Mouse (Mus musculus) liver, embryonic 14.5 days (tissue): ENCODE results near the gene Pde6g. TPM values are rescaled to one million over a fixed set of nuclear protein-coding genes. Genes with fewer than 3 reads are reported as not detected.
A peak's percentile ranks its signal among the peaks of the same experiment; 100 is the strongest.

ENCODE experiments used
- ATAC-seq: fragments of 200-750 bp; cut with Nextera tagmentation; 2 replicates; pipeline ENCODE4 v1.8.0; 2017; ENCODE audit warnings: moderate number of reproducible peaks, mild to moderate bottlenecking, moderate library complexity; ENCODE audit not compliant: insufficient read depth
- DNase-seq, 3 experiments: peaks; one replicate each; pipeline ENCODE4 v3.0.0-alpha.2; 2012 to 2013; ENCODE audit warnings: low read depth in 3 of 3, low spot score in 3 of 3
- H3K27ac ChIP-seq: fragments of 300-500 bp; sonication (generic); 2 replicates; pipeline ENCODE4 v1.5.1; 2014; ENCODE audit warnings: moderate library complexity, mild to moderate bottlenecking, control low read depth, inconsistent platforms
- H3K27me3 ChIP-seq: fragments of 300-500 bp; sonication (generic); 2 replicates; pipeline ENCODE4 v1.6.1; 2014; ENCODE audit warnings: mild to moderate bottlenecking, low read length, moderate library complexity; ENCODE audit not compliant: control insufficient read depth, insufficient read depth
- H3K36me3 ChIP-seq: fragments of 300-500 bp; sonication (generic); replicated peaks from 2 replicates; pipeline ENCODE4 v1.6.1; 2014; ENCODE audit warnings: low read depth; ENCODE audit not compliant: control insufficient read depth, insufficient read depth
- H3K4me1 ChIP-seq, 2 experiments: fragments of 200-500 bp in 1 of 2; fragments of 300-500 bp in 1 of 2; sonication (generic) in 1 of 2; replicated peaks; 2 replicates each; pipeline ENCODE4 v1.6.1; 2012 to 2014; ENCODE audit warnings: antibody characterized with exemption in 1 of 2, inconsistent platforms in 1 of 2, low read length in 1 of 2; ENCODE audit not compliant: control insufficient read depth in 2 of 2, insufficient read depth in 2 of 2
- H3K4me2 ChIP-seq: fragments of 300-500 bp; sonication (generic); 2 replicates; pipeline ENCODE4 v1.6.1; 2014; ENCODE audit warnings: low read depth, mild to moderate bottlenecking, control low read depth, moderate library complexity
- H3K4me3 ChIP-seq, 2 experiments: fragments of 200-500 bp in 1 of 2; fragments of 300-500 bp in 1 of 2; sonication (generic) in 1 of 2; 2 replicates each; pipeline ENCODE4 v1.5.1; 2012 to 2014; ENCODE audit warnings: low read depth in 2 of 2, low read length in 2 of 2, mild to moderate bottlenecking in 2 of 2, control low read depth in 1 of 2, inconsistent platforms in 1 of 2, moderate library complexity in 1 of 2; ENCODE audit not compliant: insufficient read depth in 1 of 2
- H3K9ac ChIP-seq: fragments of 300-500 bp; sonication (generic); replicated peaks from 2 replicates; pipeline ENCODE4 v1.6.1; 2014; ENCODE audit warnings: mild to moderate bottlenecking, control low read depth, moderate library complexity
- H3K9me3 ChIP-seq: fragments of 300-500 bp; sonication (generic); 2 replicates; pipeline ENCODE4 v1.6.1; 2016; ENCODE audit warnings: low read length, mixed read lengths; ENCODE audit not compliant: control insufficient read depth
- CTCF ChIP-seq: IDR thresholded peaks from 2 replicates; pipeline ENCODE4 v1.5.1; 2016; ENCODE audit warnings: antibody characterized with exemption, low read depth, control low read depth
- EP300 ChIP-seq: IDR thresholded peaks from 2 replicates; pipeline ENCODE4 v1.6.1; 2016; ENCODE audit warnings: antibody characterized with exemption, low read depth
- WGBS: fragments of 180-500 bp; shearing (Covaris S2); extraction: QIAGEN DNeasy Blood & Tissue Kit; methylation state at CpG from one replicate; pipeline ENCODE4 v1.1.7; 2014; ENCODE audit not compliant: insufficient replicate concordance; 5-methylcytosine and 5-hydroxymethylcytosine counted together
- polyA plus RNA-seq, 2 experiments: library from polyadenylated mRNA; depleted of rRNA in 1 of 2; stranded (reverse) in 1 of 2; unstranded in 1 of 2; fragments of >200 nt; fragmentation: Nextera tagmentation in 1 of 2; extraction: Ambion mirVana in 1 of 2; gene quantifications; 2 replicates each; pipeline versions ENCODE4 v1.2.1 to v1.2.3; 2012 to 2014

Pde6g gene
- polyA plus RNA-seq, 2 experiments, result 0.19 to 0.23 TPM

DNA sequence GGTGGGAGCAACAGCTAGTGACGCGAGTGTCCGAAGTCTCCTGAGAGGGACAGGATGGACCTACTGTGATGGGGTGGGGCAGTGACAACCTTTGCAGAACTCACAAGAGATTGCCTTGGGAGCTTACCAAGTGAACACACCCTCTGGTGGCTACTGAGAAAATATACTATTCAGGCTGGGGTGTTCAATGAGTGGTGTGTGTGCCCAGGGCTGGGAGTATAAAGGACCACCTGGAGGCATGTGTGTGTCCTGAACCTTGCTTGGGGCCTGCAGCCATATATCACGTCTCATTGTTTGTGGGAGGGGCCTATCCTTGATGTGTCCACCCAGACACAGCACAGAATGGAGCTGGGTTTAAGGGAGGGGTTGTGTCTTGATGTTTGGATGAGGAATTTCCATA, 35.2 kb upstream of the Pde6g start:
- WGBS, result 77% methylated on average over 4 of the region's 4 CpGs
- no peak for DNase-seq
- Histone ChIP-seq H3K9me3 (no peaks in the 10 kb centered on the region), H3K27ac (no peak overlapping the region), H3K36me3 (peaks cover 32% of the 10 kb centered on the region), H3K9ac (no peak overlapping the region), H3K4me2 (no peak overlapping the region), H3K27me3 (no peaks in the 10 kb centered on the region), H3K4me3 (no peak overlapping the region), H3K4me1 (peaks cover 20 to 30% of the 10 kb centered on the region in 2 experiments)
- ATAC-seq, result no peak
- no peak for TF ChIP-seq CTCF
- no peak for TF ChIP-seq EP300

DNA sequence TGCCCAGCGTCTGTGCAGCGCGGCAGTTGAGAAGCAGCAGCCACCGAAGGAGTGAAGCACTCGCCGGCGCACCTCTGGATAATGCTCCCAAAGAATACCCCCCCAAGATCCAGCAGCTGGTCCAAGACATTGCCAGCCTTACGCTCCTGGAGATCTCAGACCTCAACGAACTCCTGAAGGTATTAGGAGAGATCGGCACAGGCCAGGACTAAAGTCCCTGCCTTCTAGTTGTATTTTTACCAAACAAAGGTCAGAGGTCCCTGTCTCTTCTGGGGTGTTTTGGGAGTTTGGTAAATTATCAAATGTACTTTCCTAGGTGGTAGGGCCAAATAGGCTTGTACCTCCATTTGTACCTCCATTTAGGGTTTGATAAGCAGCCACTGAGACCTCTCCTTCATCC, 32.0 kb upstream of the Pde6g start:
- peaks cover 8 to 15% of the 10 kb centered on the region in 2 experiments for H3K4me1 ChIP-seq
- DNase-seq (no peak), ATAC-seq (no peak)
- H3K4me3 ChIP-seq, result peak overlapping the region; percentile 70 to 92
- no peaks in the 10 kb centered on the region for H3K9me3 ChIP-seq
- no peaks in the 10 kb centered on the region for H3K27me3 ChIP-seq
- H3K9ac ChIP-seq, result peak overlapping the region; percentile 92
- 6% methylated on average over 10 of the region's 10 CpGs for WGBS
- peaks cover 42% of the 10 kb centered on the region for H3K36me3 ChIP-seq
- peak overlapping the region; percentile 37 for H3K27ac ChIP-seq
- no peak for TF ChIP-seq CTCF
- no peak for TF ChIP-seq EP300
- H3K4me2 ChIP-seq, result peak overlapping the region; percentile 70

DNA sequence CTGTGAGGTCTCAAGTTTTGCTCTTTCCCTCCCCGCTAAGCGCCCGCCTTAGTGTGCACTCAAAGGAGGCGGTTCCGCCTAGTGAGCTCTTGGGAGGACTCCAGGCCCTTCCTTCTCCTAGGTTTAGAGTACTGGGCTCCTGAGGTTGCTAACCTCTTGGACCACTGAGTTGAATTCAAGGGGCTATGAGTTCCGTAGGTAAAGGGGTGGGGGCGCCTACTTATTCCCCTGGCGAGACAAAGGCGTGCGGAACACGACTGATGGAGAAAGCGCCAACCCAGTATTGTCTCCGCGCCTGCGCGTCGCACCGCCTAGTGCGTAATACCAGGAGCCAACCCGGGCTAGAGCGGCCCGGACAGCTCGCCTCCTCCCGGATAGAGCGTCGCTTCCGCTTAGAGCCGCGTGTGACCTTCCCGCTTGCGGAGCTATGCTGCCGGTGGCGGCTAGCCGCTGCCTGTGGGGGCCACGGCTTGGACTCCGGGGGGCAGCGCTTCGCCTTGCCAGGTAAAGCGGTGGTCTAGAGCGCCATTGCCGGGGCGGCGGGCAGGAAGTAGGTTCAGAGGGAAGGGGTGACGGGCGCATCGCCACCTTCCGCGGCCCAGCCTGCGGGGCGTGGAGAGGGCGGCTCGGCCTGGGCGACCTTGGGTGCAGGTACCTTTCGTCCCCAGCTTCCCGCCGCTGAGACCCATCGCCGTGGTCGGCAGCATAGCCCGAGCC, 31.1 kb upstream of the Pde6g start, which contains the start of gene Mrpl12:
Gene Mrpl12, plus strand, starts transcription at position 349 of the 717 bp plus-strand sequence.
- H3K9ac ChIP-seq, result peak within 1 kb of the TSS; percentile 92
- H3K4me1 ChIP-seq, result peaks cover 4 to 6% of the 10 kb centered on the region in 2 experiments
- H3K9me3 ChIP-seq, result no peaks in the 10 kb centered on the region
- DNase-seq, result peak; percentile 85 to 87 (median 87)
- WGBS, result under 1% methylated on average over 60 of the region's 60 CpGs
- ATAC-seq, result peak; percentile 87
- H3K36me3 ChIP-seq, result peaks cover 48% of the 10 kb centered on the region
- H3K27me3 ChIP-seq, result no peaks in the 10 kb centered on the region
- peak within 1 kb of the TSS; percentile 37 for H3K27ac ChIP-seq
- peak; percentile 45 for TF ChIP-seq EP300
- peak; percentile 27; the same call in 1 of the 2 replicates for TF ChIP-seq CTCF
- peak within 1 kb of the TSS; percentile 70 to 92 for H3K4me3 ChIP-seq
- peak within 1 kb of the TSS; percentile 70 for H3K4me2 ChIP-seq

DNA sequence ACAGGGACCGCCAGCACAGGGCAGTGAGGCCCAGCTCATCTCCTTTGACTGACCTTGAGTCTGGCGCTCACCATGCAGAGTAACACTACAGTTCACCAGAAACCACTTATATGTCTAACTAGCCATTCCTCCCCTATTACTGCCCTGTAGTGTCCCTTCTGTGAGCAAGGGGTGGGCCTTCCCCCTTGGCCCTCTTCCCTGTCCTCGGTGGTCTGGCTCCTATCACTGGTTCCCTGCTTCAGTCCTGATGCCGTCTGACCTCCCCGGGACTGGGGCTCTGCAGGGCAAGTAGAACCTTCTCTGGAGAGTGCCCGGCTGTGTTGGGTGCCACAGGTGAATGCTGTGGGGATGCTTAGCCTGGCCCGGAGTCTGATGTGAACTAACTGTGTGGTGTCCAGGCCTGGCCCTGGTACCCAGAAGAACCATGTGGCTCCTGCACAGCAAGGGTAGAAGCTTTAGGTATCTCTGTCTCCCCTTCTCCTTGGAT, 30.2 kb upstream of the Pde6g start:
- H3K9me3 ChIP-seq, result no peaks in the 10 kb centered on the region
- 86% methylated on average over 7 of the region's 7 CpGs for WGBS
- peak overlapping the region in 1 of 2 experiments; percentile 92; a peak in 2 of 4 replicates for H3K4me3 ChIP-seq
- peak overlapping the region; percentile 92 for H3K9ac ChIP-seq
- peak overlapping the region; percentile 70 for H3K4me2 ChIP-seq
- peaks cover 3 to 4% of the 10 kb centered on the region in 2 experiments; a peak in 3 of 4 replicates for H3K4me1 ChIP-seq
- ATAC-seq (no peak), DNase-seq (no peak)
- H3K36me3 ChIP-seq, result peaks cover 51% of the 10 kb centered on the region
- peak overlapping the region; percentile 1; the same call in 1 of the 2 replicates for H3K27ac ChIP-seq
- no peaks in the 10 kb centered on the region for H3K27me3 ChIP-seq
- TF ChIP-seq CTCF (no peak), EP300 (no peak)

DNA sequence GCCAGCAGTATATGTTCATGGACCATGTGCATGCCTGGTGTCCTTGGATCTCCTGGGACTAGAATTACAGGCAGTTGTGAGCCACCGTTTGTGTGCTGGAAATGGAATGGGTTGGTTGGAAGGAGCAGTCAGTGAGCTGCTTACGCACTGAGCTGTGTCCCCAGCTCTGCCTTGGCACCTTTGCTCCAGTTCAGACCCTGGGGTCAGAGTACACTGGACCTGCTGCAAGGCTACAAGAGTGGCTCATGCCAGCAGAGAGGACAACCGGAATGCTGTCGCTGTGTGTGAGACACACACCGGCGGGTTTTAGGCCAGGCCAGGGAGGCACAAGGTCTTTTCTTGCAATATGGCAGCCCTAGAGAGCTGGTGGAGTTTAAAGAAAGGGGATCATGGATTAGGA, 18.8 kb upstream of the Pde6g start:
- ATAC-seq, result no peak
- H3K9me3 ChIP-seq, result no peaks in the 10 kb centered on the region
- H3K4me2 ChIP-seq, result no peak overlapping the region
- H3K27ac ChIP-seq, result no peak overlapping the region
- no peaks in the 10 kb centered on the region for H3K27me3 ChIP-seq
- peaks cover 6 to 7% of the 10 kb centered on the region in 2 experiments for H3K4me1 ChIP-seq
- no peak for TF ChIP-seq CTCF
- TF ChIP-seq EP300, result no peak
- WGBS, result 88% methylated on average over 6 of the region's 6 CpGs
- no peak overlapping the region for H3K9ac ChIP-seq
- DNase-seq, result no peak
- no peak overlapping the region for H3K4me3 ChIP-seq
- H3K36me3 ChIP-seq, result peaks cover 54% of the 10 kb centered on the region
